ENCODE assay signal across 8 mouse cellular contexts in genomic region chr4:98243502-98243901, GRCm38 (mm10).
DNase-seq lines count a peak whose midpoint lies in the region; ATAC-seq and TF ChIP-seq lines count a peak whose summit lies in the region.

No protein-coding gene starts in this region.

- H3K4me1 ChIP-seq in embryonic facial prominence, embryonic 11.5 days (ENCODE audit: control insufficient read depth, insufficient read depth, low read length): no peaks in the 10 kb centered on the region
- peaks cover 8% of the 10 kb centered on the region for H3K4me1 ChIP-seq in lung, postnatal 0 days (ENCODE audit: insufficient read depth, low read depth, low read length)

- no peak overlapping the region for H3K4me3 ChIP-seq in embryonic facial prominence, embryonic 11.5 days (ENCODE audit: low read depth, low read length)
- no peak overlapping the region for H3K4me3 ChIP-seq in lung, postnatal 0 days (ENCODE audit: low read depth, low read length)

- ATAC-seq in embryonic facial prominence, embryonic 11.5 days (replicated peaks; ENCODE audit: insufficient number of reproducible peaks, low FRiP score, low TSS enrichment, low read depth): peak; percentile 72; the same call in 1 of the 2 replicates
- ATAC-seq in lung, postnatal 0 days: peak; percentile 54

- no peak overlapping the region; the same call in 1 of the 2 replicates for H3K4me2 ChIP-seq in embryonic facial prominence, embryonic 11.5 days (ENCODE audit: low read depth, low read length)
- H3K4me2 ChIP-seq in lung, postnatal 0 days (replicated peaks; ENCODE audit: low read depth, low read length): no peak overlapping the region

- no peak overlapping the region for H3K9ac ChIP-seq in embryonic facial prominence, embryonic 11.5 days (replicated peaks; ENCODE audit: low read length)
- H3K9ac ChIP-seq in lung, postnatal 0 days (replicated peaks; ENCODE audit: low read depth): no peak overlapping the region

- DNase-seq in 416B (ENCODE audit: low read depth) (peak; percentile 70), WW6 (ENCODE audit: low read depth, low spot score) (peak; percentile 49)
- DNase-seq in embryonic facial prominence, embryonic 11.5 days (ENCODE audit: low spot score): peak; percentile 94
- peak; percentile 21 to 40 for DNase-seq in heart, postnatal 14 days
- peak; percentile 77 to 82 for DNase-seq in kidney, postnatal 4 days
- peak; percentile 73 for DNase-seq in lung, postnatal 0 days (ENCODE audit: low spot score)
- peak; percentile 65 to 70 for DNase-seq in right cerebral cortex, adult 2 months (ENCODE audit: low spot score in 2 of 2)
- no peak for DNase-seq in urinary bladder, postnatal 10 days (ENCODE audit: low spot score)

- no peak for TF ChIP-seq EP300 in lung, postnatal 0 days (IDR thresholded peaks at IDR 0.05)

- intact Hi-C loops in heart, postnatal 14 days (cut with DNase I): loop anchor here (5.0 to 10.0 kb wide), 2 partner anchors 79 to 489 kb away; no protein-coding TSS in a partner anchor

- no peaks in the 10 kb centered on the region for H3K9me3 ChIP-seq in embryonic facial prominence, embryonic 11.5 days (replicated peaks; ENCODE audit: control insufficient read depth, low read length)
- no peaks in the 10 kb centered on the region for H3K9me3 ChIP-seq in lung, postnatal 0 days (ENCODE audit: low read length)

- TF ChIP-seq CTCF in lung, postnatal 0 days (IDR thresholded peaks at IDR 0.05): peak; percentile 67

- no peaks in the 10 kb centered on the region for H3K36me3 ChIP-seq in embryonic facial prominence, embryonic 11.5 days (replicated peaks; ENCODE audit: control insufficient read depth, insufficient read depth, low read depth, low read length)
- no peaks in the 10 kb centered on the region for H3K36me3 ChIP-seq in lung, postnatal 0 days (ENCODE audit: insufficient read depth, low read length)

- no peak overlapping the region for H3K27ac ChIP-seq in embryonic facial prominence, embryonic 11.5 days (replicated peaks; ENCODE audit: low read depth, low read length)
- no peak overlapping the region for H3K27ac ChIP-seq in lung, postnatal 0 days (ENCODE audit: low read length)

- WGBS in embryonic facial prominence, embryonic 11.5 days: 3% methylated on average over 6 of the region's 6 CpGs
- WGBS in lung, postnatal 0 days: 9% methylated on average over 6 of the region's 6 CpGs

- no peaks in the 10 kb centered on the region for H3K27me3 ChIP-seq in embryonic facial prominence, embryonic 11.5 days (ENCODE audit: control insufficient read depth, insufficient read depth, low read length)
- H3K27me3 ChIP-seq in lung, postnatal 0 days (replicated peaks; ENCODE audit: insufficient read depth, low read length): no peaks in the 10 kb centered on the region
